Mouse (Mus musculus) ES-CJ7 (cell line): ENCODE results near the gene Olfr93.
"Not testable (repeated sequence)": the region's sequence is repeated elsewhere in the genome, so short reads cannot be mapped to it uniquely, and the experiment has no call there.

Experiments
- DNase-seq: peaks from one replicate; pipeline ENCODE4 v3.0.0; 2011; ENCODE audit warnings: low read depth, low spot score

Olfr93 gene

GRCm38 (mm10) chr17:37161394-37161793 lies at the start of gene Olfr93:
Gene Olfr93, minus strand, starts transcription at chr17:37161494.
- no peak for DNase-seq

GRCm38 (mm10) chr17:37203917-37204236 lies 42.6 kb upstream of the Olfr93 start:
- DNase-seq, result no peak

- DNase-seq, result peak; percentile 88
Measured at GRCm38 (mm10) chr17:37203206-37203916, 42.1 kb upstream of the Olfr93 start.

GRCm38 (mm10) chr17:37200894-37201293 lies 39.6 kb upstream of the Olfr93 start, which contains the start of gene Olfr94:
Gene Olfr94, minus strand, starts transcription at chr17:37200994.
- no peak for DNase-seq

GRCm38 (mm10) chr17:37196845-37197724 lies 35.8 kb upstream of the Olfr93 start:
- peak; percentile 19 for DNase-seq

- DNase-seq, result no peak
Measured at GRCm38 (mm10) chr17:37194782-37195181, 33.5 kb upstream of the Olfr93 start.

- DNase-seq, result no peak
Measured at GRCm38 (mm10) chr17:37193656-37194055, 32.4 kb upstream of the Olfr93 start, which contains the start of gene Ubd. Gene Ubd, plus strand, starts transcription at chr17:37193892.

GRCm38 (mm10) chr17:37193032-37193431 lies 31.7 kb upstream of the Olfr93 start:
- no peak for DNase-seq

GRCm38 (mm10) chr17:37190711-37191110 lies 29.4 kb upstream of the Olfr93 start:
- peak; percentile 64 for DNase-seq

GRCm38 (mm10) chr17:37185474-37185873 lies 24.2 kb upstream of the Olfr93 start:
- DNase-seq, result no peak

GRCm38 (mm10) chr17:37131366-37131765 lies 29.9 kb downstream of the Olfr93 start:
- DNase-seq, result not testable (repeated sequence)

- DNase-seq, result no peak
Measured at GRCm38 (mm10) chr17:37119988-37120387, 41.3 kb downstream of the Olfr93 start, which contains the start of gene Olfr92. Gene Olfr92, minus strand, starts transcription at chr17:37120088.

- no peak for DNase-seq
Measured at GRCm38 (mm10) chr17:37098178-37098577, 63.1 kb downstream of the Olfr93 start, which contains the start of gene Olfr91. Gene Olfr91, minus strand, starts transcription at chr17:37098278.

- no peak for DNase-seq
Measured at GRCm38 (mm10) chr17:37093289-37093688, 68.0 kb downstream of the Olfr93 start.

- no peak for DNase-seq
Measured at GRCm38 (mm10) chr17:37092198-37092597, 69.1 kb downstream of the Olfr93 start.
